ENCODE assay signal across 22 mouse cellular contexts in genomic region chr10:71323669-71324068, GRCm38 (mm10). TPM values are rescaled to one million over a fixed set of nuclear protein-coding genes. Genes with fewer than 3 reads are reported as not detected.
DNase-seq lines count a peak whose midpoint lies in the region; ATAC-seq lines count a peak whose summit lies in the region.
"Had no signal": no experiment of that assay in that cellular context is flagged by ENCODE, and none has a peak within 500 bp of the region (broad histone marks: within the 10 kb centered on the region; RNA-seq: fewer than 3 reads in every experiment).

No protein-coding gene starts in this region.

- no peaks in the 10 kb centered on the region for H3K9me3 ChIP-seq in heart, embryonic 10.5 days
- H3K9me3 ChIP-seq in neural tube, embryonic 15.5 days (replicated peaks), result no peaks in the 10 kb centered on the region
- H3K9me3 ChIP-seq in stomach, embryonic 15.5 days, result no peaks in the 10 kb centered on the region
- H3K9me3 ChIP-seq: embryonic facial prominence, embryonic 13.5 days; embryonic facial prominence, embryonic 15.5 days; forebrain, embryonic 10.5 days; forebrain, embryonic 12.5 days had no signal

- H3K4me3 ChIP-seq in heart, embryonic 10.5 days, result no peak overlapping the region
- no peak overlapping the region for H3K4me3 ChIP-seq in neural tube, embryonic 15.5 days (replicated peaks)
- H3K4me3 ChIP-seq in stomach, embryonic 15.5 days (replicated peaks), result no peak overlapping the region
- H3K4me3 ChIP-seq: embryonic facial prominence, embryonic 13.5 days; embryonic facial prominence, embryonic 15.5 days; erythroblast, embryonic 14.5 days; forebrain, embryonic 10.5 days; forebrain, embryonic 12.5 days had no signal

- WGBS in heart, embryonic 10.5 days, result 75% methylated on average over 8 of the region's 8 CpGs
- WGBS in neural tube, embryonic 15.5 days, result 90% methylated on average over 8 of the region's 8 CpGs
- 77% methylated on average over 8 of the region's 8 CpGs for WGBS in stomach, embryonic 15.5 days

- no peak overlapping the region for H3K9ac ChIP-seq in neural tube, embryonic 15.5 days (replicated peaks)
- no peak overlapping the region for H3K9ac ChIP-seq in stomach, embryonic 15.5 days
- H3K9ac ChIP-seq: embryonic facial prominence, embryonic 13.5 days; embryonic facial prominence, embryonic 15.5 days; forebrain, embryonic 12.5 days had no signal

- H3K36me3 ChIP-seq in heart, embryonic 10.5 days, result no peaks in the 10 kb centered on the region
- no peaks in the 10 kb centered on the region for H3K36me3 ChIP-seq in neural tube, embryonic 15.5 days
- H3K36me3 ChIP-seq in stomach, embryonic 15.5 days, result no peaks in the 10 kb centered on the region
- H3K36me3 ChIP-seq: embryonic facial prominence, embryonic 15.5 days; forebrain, embryonic 12.5 days had no signal

- H3K27ac ChIP-seq in heart, embryonic 10.5 days, result no peak overlapping the region
- no peak overlapping the region for H3K27ac ChIP-seq in neural tube, embryonic 15.5 days (replicated peaks)
- H3K27ac ChIP-seq in stomach, embryonic 15.5 days, result no peak overlapping the region
- H3K27ac ChIP-seq: embryonic facial prominence, embryonic 13.5 days; embryonic facial prominence, embryonic 15.5 days; forebrain, embryonic 10.5 days; forebrain, embryonic 12.5 days had no signal

- no peak for ATAC-seq in neural tube, embryonic 15.5 days (ENCODE audit: low FRiP score)
- peak; percentile 14; the same call in 1 of the 2 replicates for ATAC-seq in stomach, embryonic 15.5 days (ENCODE audit: insufficient read depth, low FRiP score, low read depth)
- ATAC-seq: forebrain, embryonic 14.5 days; forebrain, embryonic 16.5 days had no signal

- H3K4me2 ChIP-seq in neural tube, embryonic 15.5 days, result no peak overlapping the region
- H3K4me2 ChIP-seq in stomach, embryonic 15.5 days, result no peak overlapping the region
- H3K4me2 ChIP-seq: embryonic facial prominence, embryonic 13.5 days; embryonic facial prominence, embryonic 15.5 days; forebrain, embryonic 12.5 days had no signal

- peak; percentile 38 for DNase-seq in heart, embryonic 10.5 days (ENCODE audit: low spot score)
- DNase-seq in heart, postnatal 14 days, result no peak
- peak; percentile 11 for DNase-seq in neural tube, embryonic 10.5 days (ENCODE audit: extremely low spot score, low spot score)
- no peak for DNase-seq in ovary, postnatal 14 days (ENCODE audit: low spot score)
- DNase-seq: adrenal gland, adult 2 months; adrenal gland, postnatal 10 days; adrenal gland, postnatal 25 days; cerebellum, adult 11 months; cerebellum, adult 18-20 months; cerebellum, adult 9-10 months; cerebellum, postnatal 14 days; cerebellum, postnatal 36 days; embryo, embryonic 11 days had no signal

- H3K27me3 ChIP-seq in heart, embryonic 10.5 days (ENCODE audit: insufficient read depth, poor library complexity, severe bottlenecking), result no peaks in the 10 kb centered on the region
- H3K27me3 ChIP-seq in neural tube, embryonic 15.5 days (replicated peaks), result no peaks in the 10 kb centered on the region
- H3K27me3 ChIP-seq in stomach, embryonic 15.5 days (replicated peaks), result no peaks in the 10 kb centered on the region
- H3K27me3 ChIP-seq: embryonic facial prominence, embryonic 13.5 days; embryonic facial prominence, embryonic 15.5 days; forebrain, embryonic 12.5 days had no signal

- intact Hi-C loops in heart, postnatal 14 days (cut with DNase I), result no loop called here

- no peaks in the 10 kb centered on the region for H3K4me1 ChIP-seq in heart, embryonic 10.5 days
- H3K4me1 ChIP-seq in neural tube, embryonic 15.5 days, result no peaks in the 10 kb centered on the region
- no peaks in the 10 kb centered on the region for H3K4me1 ChIP-seq in stomach, embryonic 15.5 days
- H3K4me1 ChIP-seq: embryonic facial prominence, embryonic 13.5 days; embryonic facial prominence, embryonic 15.5 days; forebrain, embryonic 10.5 days; forebrain, embryonic 12.5 days had no signal

RNA-seq across cellular contexts. Expression of gene Cisd1, which starts 21.1 kb away (rescaled TPM):
- polyA plus RNA-seq in heart, embryonic 10.5 days (2016; fragmentation: Nextera tagmentation; extraction: Ambion mirVana), result 127 and 162 TPM in 2 replicates
- total RNA-seq in heart, postnatal 14 days (2021), result 100 to 1,000 TPM; 271 to 276 TPM
- polyA plus RNA-seq in neural tube, embryonic 15.5 days (2015; fragmentation: Nextera tagmentation; extraction: Ambion mirVana), result 286 and 340 TPM in 2 replicates
- 103 and 104 TPM in 2 replicates for polyA plus RNA-seq in stomach, embryonic 15.5 days (2015; fragmentation: Nextera tagmentation; extraction: Ambion mirVana)

RNA-seq across cellular contexts. Expression of gene Ipmk, which starts 23.9 kb away (rescaled TPM):
- 10.6 and 11.7 TPM in 2 replicates for polyA plus RNA-seq in heart, embryonic 10.5 days (2016; fragmentation: Nextera tagmentation; extraction: Ambion mirVana)
- 10 to 100 TPM; 14.4 to 14.6 TPM for total RNA-seq in heart, postnatal 14 days (2021)
- polyA plus RNA-seq in neural tube, embryonic 15.5 days (2015; fragmentation: Nextera tagmentation; extraction: Ambion mirVana), result 14.9 and 15.3 TPM in 2 replicates
- 13.5 and 14.6 TPM in 2 replicates for polyA plus RNA-seq in stomach, embryonic 15.5 days (2015; fragmentation: Nextera tagmentation; extraction: Ambion mirVana)

RNA-seq across cellular contexts. Expression of gene Ube2d1, which starts 38.6 kb away (rescaled TPM):
- polyA plus RNA-seq in heart, embryonic 10.5 days (2016; fragmentation: Nextera tagmentation; extraction: Ambion mirVana), result 59.7 and 65.2 TPM in 2 replicates
- 10 to 100 TPM; 41.5 to 42.2 TPM for total RNA-seq in heart, postnatal 14 days (2021)
- 135 and 151 TPM in 2 replicates for polyA plus RNA-seq in neural tube, embryonic 15.5 days (2015; fragmentation: Nextera tagmentation; extraction: Ambion mirVana)
- 51.6 and 54.3 TPM in 2 replicates for polyA plus RNA-seq in stomach, embryonic 15.5 days (2015; fragmentation: Nextera tagmentation; extraction: Ambion mirVana)
- polyA plus RNA-seq: erythroblast, embryonic 14.5 days had no signal

Comparison
In these comparisons a context has a peak if more than half of its experiments do, and no peak if none do; other contexts are left out.
1. DNase-seq: peak in heart, embryonic 10.5 days (single experiment) and neural tube, embryonic 10.5 days (single experiment); none in heart, postnatal 14 days (0 of 2) and ovary, postnatal 14 days (single experiment).